Mouse (Mus musculus): Measurements from ENCODE around the gene Med25.

Gene Med25

DNA sequence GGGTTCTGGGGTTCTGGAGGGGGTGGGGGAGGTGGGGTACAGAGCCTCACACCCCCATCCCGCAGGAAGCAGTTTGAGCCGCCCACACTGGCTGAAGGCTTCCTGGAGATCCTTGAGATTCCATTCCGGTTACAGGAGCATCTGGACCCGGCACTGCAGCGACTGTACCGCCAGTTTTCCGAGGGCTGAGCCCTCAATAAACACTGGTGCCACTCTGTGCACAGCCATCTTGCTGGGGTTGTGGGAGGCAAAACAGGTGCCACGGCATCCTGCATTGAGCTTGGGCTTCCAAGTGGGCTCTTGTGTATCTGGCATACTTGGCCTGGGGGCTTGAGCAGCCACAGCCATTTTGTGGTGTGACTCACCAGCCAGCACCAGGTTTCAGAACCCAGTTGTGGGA, 30.1 kb downstream of the Med25 start:
- DNase-seq (ENCODE audit: low read depth), result no peak

DNA sequence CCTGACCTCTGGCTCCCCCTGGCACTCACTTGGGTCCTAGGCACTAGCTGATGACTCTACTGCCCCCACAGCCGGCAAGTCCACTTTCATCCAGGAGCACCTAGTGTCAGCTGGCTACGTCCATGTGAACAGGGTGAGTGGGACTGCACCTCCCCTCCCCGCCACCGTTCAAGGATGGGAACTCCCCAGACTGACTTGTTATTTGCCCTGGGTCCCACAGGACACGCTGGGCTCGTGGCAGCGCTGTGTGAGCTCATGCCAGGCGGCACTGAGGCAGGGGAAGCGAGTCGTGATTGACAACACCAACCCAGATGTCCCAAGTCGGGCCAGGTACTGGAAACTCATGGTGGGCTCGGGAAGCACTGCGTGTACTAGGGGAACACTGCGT, 31.1 kb downstream of the Med25 start:
- DNase-seq (ENCODE audit: low read depth), result no peak

DNA sequence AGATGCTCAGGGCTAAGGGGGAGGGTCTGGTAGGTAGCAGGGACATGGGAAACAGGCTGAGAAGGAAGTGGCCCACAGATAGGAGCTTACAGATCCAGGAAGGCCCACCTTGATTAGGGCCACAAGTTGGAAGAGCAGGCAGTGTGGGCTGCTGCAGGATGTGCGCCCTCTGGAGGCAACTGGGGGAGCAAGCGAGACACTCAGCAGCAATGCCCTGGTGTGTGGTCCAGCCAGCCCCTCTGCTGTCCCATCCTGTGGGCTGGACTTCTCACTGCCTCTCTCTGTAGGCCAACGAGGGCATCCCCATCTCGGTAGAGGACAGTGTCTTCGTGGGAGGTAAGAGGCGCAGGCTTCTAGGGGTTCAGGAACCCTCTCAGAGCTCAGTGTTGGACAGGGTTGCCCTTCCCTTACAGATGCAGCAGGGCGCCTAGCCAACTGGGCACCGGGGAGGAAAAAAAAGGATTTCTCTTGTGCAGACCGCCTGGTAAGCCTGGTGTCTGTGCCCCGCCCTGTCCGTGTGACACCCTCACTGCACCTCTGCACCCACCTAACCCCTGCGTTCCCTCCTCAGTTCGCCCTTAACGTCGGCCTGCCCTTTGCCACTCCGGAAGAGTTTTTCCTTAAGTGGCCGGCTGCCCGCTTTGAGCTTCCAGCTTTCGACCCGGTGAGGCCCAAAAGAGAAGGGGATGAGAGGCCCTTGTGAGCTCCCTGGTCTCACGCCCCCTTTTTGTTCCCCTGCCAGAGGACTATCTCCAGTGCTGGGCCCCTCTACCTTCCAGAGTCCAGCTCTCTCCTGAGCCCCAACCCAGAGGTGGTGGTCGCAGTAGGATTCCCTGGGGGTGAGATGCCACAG, 31.7 kb downstream of the Med25 start:
- peak; percentile 31 for DNase-seq (ENCODE audit: low read depth)

DNA sequence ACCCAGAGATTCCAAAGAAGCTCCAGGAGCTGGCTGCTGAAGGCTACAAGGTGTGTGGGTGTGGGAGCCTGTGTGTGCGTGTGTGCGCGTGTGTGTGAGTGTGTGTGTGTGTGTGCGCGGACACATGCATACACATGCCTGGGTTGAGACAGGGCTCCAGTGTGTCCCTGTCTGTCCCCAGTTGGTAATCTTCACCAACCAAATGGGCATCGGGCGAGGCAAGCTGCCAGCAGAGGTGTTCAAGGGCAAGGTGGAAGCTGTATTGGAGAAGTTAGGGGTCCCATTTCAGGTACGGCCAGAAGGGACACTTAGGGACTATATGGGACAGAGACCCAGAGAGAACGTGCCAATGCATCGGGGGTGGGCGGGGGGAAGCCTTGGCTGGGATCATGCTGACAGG, 32.6 kb downstream of the Med25 start:
- DNase-seq (ENCODE audit: low read depth), result no peak

DNA sequence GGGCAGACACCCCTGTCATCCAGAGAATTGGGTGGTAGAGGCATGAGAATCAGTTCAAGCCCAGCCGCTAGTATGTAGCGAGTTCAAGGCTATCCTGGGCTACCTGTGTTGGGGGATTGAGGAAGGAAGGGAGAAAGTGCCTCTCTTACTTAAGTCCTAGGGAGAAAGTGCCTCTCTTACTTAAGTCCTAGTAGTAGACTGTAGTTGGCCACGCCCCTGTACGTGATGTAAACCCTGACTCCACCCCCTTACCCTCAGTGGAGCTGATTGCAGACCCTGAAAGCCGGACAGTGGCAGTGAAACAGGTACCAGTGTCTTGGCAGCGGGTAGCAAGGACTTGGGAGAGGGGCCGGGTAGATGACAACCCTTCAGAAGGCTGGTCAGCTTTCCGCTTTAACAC, 34.6 kb downstream of the Med25 start:
- no peak for DNase-seq (ENCODE audit: low read depth)

DNA sequence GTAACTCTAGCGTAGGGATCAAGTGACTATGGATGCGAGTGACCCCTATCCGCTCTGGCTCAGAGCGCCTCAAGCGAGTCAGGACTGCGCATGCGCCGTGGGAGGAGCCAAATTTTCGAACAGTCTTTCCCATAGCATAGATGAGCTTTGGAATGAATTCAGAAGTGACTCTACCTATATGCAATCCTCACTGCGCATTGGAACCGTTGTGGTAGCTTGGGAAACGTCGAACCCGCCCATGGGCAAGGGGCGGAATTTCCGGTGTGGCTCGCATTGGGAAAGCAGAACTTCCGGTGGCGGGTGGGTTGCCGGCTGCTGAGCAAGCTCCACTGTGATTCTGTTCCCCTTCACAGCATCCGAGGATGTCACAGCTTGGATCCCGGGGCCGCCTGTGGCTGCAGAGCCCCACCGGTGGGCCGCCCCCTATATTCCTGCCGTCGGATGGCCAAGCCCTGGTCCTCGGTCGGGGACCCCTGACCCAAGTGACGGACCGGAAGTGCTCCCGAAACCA, 35.4 kb downstream of the Med25 start, which contains the start of gene Pnkp:
Gene Pnkp (plus strand): TSS at position 98 of the 511 bp plus-strand sequence.
- peak; percentile 62 for DNase-seq (ENCODE audit: low read depth)

DNA sequence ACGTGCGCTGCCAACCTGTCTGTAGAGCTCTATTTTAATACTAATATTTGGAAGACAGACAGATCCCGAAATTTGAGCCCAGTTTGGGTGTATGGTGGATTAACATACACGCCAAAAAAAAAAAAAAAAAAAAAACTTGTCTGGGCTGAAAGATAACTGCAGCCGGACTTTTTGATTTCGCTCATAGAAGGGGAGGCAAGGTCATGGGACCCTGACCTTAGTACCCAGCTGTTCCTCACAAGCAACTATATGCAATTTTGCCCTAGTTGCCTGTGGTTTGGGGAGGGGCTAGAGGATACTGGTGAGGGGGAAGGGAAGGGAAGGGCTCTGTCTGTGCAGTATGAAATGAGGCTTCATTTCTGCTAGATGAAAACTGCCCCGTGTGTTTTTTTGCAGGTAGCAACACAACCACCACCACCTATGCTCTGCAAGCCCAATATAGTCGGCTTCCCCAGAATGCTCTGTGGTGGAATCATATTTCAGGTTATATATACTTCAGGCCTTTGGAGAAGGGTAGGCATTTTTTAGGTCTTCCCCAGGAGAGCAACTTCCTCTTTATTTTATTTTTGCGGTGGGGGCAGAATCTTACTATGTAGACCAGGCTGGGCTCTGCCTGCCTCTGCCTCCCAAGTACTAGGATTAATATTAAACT, 36.1 kb downstream of the Med25 start:
- DNase-seq (ENCODE audit: low read depth), result no peak

DNA sequence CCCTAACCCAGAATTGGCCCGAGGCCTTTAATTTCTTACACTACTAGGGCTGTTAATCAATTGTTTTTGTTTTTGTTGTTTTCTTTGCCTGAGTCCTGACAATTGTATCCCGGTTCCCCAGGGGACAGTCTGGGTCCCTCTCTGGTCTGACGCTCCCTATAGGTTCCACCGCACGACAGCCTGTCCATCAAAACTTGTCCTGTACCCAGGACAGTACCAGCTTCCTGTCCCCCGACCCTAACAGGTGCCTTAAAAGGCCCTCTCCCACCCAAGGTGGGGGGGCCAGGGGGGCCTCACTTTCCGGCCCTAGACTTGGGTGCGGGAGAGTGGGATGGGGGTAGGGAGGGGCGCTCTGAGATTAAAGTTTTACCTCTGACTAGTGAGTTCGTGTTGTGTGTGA, 37.5 kb downstream of the Med25 start:
- DNase-seq (ENCODE audit: low read depth), result no peak

DNA sequence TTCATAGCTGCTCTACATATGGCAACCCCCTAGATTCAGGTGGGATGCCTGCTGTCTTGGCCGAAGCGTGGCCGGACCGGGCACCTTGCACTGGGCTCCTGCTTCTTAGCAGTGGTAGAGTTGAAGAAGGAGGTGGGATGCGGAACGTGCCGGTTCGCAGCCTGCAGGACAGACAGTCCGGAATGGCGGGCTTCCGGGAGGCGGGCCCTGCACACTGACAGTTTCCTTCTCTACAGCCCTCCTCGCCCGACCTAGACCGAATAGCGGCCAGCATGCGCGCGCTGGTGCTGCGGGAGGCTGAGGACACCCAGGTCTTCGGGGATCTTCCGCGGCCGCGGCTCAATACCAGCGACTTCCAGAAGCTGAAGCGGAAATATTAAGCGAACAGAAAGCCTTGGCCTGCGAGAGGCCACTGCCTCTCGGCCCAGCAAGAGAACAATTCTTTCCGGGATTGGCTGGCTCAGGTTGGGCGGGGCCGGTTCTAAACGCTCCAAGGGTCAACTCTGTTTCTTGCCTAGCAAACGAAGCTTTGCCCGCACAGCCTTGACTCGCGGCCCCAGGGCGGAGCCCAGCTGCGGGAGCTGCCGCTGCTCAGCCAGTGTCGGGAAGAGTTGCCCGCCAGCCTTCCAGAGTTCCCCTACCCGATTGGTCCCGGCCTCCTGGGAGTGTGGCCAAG, 38.0 kb downstream of the Med25 start:
- peak; percentile 58 for DNase-seq (ENCODE audit: low read depth)

DNA sequence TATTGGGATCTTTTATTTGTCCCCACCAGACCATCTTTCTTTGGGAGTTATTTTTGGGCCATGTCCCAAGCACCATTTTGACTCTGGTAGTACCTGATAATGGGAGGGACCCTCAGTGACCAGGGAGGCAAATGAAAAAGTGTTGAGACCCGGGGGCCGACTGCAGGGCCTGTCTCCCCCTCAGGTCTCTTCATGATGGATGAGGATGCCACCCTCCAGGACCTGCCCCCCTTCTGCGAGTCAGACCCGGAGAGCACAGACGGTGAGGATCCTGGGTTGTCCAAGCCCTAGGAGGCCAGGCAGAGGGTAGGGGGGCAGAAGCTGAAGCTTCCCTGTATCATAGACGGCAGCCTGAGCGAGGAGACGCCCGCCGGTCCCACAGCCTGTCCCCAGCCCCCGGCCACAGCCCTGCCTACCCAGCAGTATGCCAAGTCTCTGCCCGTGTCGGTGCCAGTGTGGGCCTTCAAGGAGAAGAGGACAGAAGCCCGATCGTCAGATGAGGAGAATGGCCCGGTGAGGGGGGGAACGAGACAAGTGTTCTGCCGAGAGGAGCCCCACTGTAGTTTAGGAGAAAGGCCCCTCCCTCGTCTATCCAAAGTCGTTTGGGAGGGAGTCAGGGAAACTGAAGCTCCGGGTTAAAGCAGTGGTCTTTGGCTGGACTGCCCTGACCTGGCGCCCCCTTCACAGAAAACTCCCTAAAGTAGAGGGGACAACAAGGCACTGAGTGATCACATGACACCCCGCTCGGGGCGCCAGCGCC, 38.7 kb downstream of the Med25 start:
- no peak for DNase-seq (ENCODE audit: low read depth)

DNA sequence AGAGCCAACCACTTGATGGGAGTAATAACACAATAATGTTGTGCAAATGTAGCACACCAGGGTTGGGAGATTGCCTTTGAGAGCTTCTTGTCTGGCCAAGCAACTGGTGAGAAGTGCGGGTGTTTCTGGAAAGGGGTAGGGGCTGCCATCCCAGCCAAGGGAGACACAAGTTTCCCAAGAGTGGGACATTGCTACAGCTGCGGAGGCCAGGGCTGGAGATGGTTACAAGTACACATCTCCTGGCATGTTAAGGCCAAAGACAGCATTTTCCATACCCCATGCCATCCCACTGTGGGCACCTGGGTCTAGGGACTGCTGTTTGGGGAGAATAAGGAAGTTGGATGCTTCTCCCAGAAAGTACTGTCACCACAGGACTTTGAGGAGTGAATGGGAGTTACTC, 39.4 kb downstream of the Med25 start:
- DNase-seq (ENCODE audit: low read depth), result no peak

DNA sequence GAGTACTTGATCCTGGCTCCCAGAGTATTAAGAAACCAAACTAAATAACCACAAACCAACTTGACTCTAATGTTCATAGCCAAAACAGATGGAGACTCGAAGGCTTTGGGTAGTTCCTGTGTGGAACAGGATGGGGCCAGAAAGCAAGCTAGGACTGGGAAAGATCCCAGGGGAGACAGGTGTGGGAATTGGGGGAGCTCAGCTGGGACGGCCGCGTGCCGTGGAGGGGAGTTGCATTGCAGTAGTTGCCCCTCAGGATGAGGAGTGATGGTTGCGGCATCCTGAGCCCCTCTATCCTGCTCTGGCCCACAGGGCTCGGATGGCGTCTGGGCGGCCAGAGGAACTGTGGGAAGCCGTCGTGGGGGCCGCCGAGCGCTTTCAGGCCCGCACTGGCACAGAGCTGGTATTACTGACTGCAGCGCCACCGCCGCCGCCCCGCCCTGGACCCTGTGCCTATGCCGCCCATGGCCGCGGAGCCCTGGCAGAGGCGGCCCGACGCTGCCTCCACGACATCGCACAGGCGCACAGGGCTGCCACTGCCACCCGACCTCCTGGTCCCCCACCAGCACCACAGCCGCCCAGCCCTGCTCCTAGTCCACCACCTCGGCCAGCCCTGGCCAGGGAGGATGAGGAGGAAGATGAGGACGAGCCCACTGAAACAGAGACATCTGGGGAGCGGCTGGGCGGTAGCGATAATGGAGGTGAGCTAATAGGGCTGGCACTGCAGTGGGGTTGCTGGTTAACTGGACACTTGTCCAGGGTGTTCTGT, 40.1 kb downstream of the Med25 start:
- DNase-seq (ENCODE audit: low read depth), result no peak

DNA sequence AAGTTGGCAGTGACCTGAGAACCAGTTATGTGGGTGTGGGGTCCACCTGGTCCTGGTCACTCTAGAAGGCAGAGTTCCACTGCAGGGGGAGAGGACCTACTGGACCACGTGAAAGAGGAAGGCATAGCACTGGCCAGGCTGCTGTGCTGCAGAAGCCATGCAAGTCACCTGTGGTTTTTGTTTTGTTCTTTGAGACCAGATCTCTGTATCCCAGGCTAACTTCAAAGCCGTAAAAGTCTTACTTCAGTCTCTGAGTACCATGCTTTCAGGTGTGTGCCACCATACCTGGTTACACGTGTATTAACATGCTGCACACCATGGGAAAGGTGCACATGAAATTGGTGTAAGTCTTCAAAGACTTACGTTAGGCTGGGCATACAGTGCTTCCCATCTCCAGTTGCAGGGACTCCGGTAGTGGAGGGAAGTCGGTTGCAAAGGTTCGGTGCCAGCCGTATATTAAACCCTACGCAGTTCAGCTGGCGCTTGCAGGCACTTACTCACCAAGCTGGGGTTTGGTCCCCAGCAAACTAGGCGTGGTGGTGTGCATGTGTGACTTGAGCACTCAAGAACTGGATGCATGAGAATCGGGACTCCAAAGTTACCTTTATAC, 40.8 kb downstream of the Med25 start:
- DNase-seq (ENCODE audit: low read depth), result no peak

DNA sequence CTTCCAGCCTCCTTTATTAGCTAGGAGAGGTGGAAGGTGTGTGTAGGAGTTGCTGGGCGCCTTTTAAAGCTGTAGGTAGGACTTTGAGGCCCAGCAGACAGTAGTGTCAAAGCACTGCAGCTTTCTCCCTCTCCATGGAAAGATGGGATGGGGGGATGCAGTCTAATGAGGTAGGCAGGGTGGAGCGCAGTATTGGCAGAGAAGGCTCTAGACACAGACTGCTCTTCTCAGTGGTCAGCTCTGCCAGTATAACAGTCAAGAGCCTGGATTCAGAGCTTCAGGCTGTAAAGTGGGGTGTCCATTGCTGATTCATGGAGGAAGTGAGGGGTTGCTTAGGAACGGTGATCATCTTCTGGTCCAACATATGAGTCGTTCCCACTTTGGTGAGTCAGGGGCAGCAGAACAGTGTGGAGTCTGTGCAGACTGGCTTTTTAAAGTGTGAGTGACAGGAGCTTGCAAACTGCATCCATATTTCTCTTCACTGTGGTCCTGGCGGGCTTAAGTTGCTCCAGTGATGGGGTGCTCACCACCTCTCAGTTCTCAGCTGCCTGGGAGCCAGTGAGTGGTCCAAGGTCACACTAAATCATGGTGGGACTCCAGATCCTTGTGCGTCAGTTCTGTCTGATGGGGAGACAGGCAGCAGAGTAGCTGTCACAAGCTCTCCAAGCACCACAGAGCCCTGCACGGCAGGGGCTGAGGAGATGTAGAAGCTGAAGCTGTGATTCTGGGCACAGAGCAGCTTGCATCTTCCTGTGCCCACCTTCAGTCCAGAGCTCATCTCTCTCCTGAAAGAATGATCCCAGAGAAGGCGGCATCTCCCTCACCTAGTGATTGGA, 41.5 kb downstream of the Med25 start:
- DNase-seq (ENCODE audit: low read depth), result no peak

DNA sequence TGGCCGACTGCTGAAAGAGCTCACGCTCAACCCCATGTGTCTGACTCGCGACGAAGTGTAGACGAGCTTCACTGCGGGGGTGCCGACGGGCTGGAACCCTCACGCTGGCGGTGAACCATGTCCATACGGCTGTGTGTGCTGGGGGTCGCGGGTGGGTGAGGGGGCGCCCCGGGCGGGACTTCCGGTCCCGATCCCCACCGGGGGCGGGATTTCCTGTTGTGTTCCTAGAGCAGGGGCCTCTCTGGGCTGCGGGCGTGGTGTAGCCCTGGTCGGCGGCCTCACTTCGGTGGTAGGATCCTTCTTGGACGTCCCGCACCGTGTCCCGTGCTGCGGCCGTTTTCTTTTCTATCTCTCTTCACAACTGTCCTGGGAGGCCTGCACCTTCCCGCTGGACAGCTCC, 42.4 kb downstream of the Med25 start:
- DNase-seq (ENCODE audit: low read depth), result no peak

DNA sequence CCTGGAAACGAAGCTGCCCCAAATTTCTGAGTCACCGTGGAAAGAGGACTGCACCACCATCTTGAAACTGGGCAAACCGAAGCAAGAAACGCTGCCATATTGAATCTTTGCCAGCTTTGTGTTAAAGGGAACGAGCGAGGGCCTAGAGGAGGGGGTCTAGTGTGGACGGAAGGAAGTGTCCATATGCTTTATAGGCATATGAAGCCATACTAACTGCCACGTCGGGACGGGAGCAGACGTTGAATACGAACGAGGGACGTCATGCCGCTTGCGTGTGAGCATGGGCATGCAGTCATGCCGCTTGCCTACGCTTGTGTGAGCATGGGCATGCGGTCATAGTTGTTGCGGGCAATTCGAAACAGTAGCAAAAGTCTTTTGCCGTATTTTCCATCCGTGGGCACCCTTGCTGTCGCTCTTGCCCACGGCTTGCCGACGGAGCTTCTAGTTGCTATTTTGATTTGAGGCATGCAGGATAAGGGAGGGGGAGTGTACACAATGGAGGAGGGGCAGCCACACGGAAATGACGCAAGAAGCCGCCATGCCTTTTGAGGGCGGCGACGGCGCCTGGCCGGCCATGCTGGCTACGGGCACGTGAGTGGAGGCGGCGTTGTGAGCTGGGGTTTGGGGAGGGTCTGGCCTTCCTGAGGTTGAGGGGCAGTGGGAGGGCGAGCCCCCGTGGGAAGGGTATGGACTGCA, 42.9 kb downstream of the Med25 start:
- peak; percentile 81 for DNase-seq (ENCODE audit: low read depth)

DNA sequence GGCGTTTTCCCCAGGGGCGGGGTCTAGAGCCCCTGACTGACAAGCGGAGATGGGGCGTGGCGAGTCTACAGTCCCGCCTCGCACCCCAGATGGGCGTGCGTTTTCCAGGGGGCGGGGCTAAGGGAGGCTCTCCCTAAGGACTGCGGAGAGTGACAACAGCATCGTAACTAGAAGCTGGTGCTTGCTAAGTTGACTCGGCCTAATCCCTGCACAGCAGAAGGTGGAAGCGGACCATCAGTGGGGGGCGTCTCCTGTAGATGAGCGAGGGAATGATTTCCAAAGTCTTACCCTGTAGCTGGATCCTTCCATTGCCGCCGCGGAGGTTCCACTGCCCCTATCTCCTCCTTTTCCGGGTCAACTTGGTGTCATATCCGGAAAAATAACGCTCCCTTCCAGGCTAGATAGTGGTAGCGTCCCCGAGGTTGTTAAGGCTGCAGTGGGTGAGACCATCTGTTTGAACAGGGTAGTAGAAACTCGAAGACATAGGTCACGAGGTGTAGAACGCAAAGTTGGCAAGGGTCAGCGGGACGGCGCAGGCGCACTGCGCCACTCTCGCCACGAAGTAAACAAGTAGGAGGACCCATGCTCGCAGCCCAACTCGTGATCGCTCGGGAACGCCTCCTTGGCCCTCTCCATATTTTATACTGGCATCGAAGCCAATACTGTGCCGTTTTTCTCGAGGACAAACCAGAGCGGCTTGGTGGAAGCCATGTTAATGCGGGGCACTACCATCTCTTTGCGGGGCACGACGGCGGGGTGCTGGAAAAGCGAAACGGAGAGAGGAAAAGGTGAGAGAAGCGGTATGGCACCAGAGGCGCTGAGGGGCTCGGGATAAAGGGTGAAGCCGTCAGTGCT, 43.7 kb downstream of the Med25 start, which contains the start of the genes Akt1s1 and Tbc1d17:
Gene Akt1s1 (plus strand): TSS at position 431 of the 855 bp plus-strand sequence.
Gene Tbc1d17 (minus strand): TSS at position 519 of the 855 bp plus-strand sequence.
- peak; percentile 100 for DNase-seq (ENCODE audit: low read depth)

DNA sequence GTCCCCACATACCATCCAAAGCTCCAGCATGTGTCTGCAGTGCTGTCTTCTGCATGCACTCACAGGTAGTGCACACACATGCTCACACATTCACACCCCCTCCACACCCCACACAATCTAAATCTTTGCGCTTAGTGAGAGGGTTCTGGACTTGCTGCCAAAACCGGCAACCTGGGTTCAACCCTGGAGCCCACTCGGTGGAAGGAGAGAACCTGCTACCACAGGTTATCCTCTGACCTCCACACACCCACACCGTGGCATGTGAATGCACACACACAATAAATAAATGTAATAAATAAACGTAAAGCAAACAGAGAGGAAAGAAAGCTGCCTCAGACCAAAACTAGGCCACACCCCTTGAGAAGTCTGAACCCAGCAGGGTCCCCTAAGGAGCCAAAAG, 44.7 kb downstream of the Med25 start:
- DNase-seq (ENCODE audit: low read depth), result no peak

All from fibroblast of lung, adult 2 months (primary cell).